7 mouse cellular contexts compared by ENCODE assay signal in genomic region chr4:141546334-141547200, GRCm38 (mm10). TPM values are rescaled to one million over a fixed set of nuclear protein-coding genes. Genes with fewer than 3 reads are reported as not detected.
A peak's percentile ranks its signal among the peaks of the same experiment; 100 is the strongest.
DNase-seq lines count a peak whose midpoint lies in the region; ATAC-seq lines count a peak whose summit lies in the region.

No protein-coding gene starts in this region.

- peak overlapping the region; percentile 79 for H3K4me3 ChIP-seq in limb, embryonic 10.5 days
- H3K4me3 ChIP-seq in midbrain, embryonic 12.5 days, result peak overlapping the region; percentile 77

- H3K27ac ChIP-seq in limb, embryonic 10.5 days, result peak overlapping the region; percentile 99
- peak overlapping the region; percentile 99 for H3K27ac ChIP-seq in midbrain, embryonic 12.5 days (replicated peaks)

- ATAC-seq in granulocyte monocyte progenitor cell, adult 5-6 weeks (replicated peaks; ENCODE audit: poor library complexity, severe bottlenecking), result peak; percentile 49
- peak; percentile 90 for ATAC-seq in midbrain, embryonic 12.5 days (ENCODE audit: low FRiP score, low read depth)

- no peaks in the 10 kb centered on the region for H3K36me3 ChIP-seq in limb, embryonic 10.5 days
- H3K36me3 ChIP-seq in midbrain, embryonic 12.5 days, result no peaks in the 10 kb centered on the region

- peaks cover 23% of the 10 kb centered on the region for H3K4me1 ChIP-seq in limb, embryonic 10.5 days
- H3K4me1 ChIP-seq in midbrain, embryonic 12.5 days, result peaks cover 33% of the 10 kb centered on the region

- peak overlapping the region; percentile 85 for H3K9ac ChIP-seq in midbrain, embryonic 12.5 days (replicated peaks)

- H3K9me3 ChIP-seq in limb, embryonic 10.5 days (replicated peaks), result no peaks in the 10 kb centered on the region
- H3K9me3 ChIP-seq in midbrain, embryonic 12.5 days, result no peaks in the 10 kb centered on the region

- peak overlapping the region; percentile 92 for H3K4me2 ChIP-seq in midbrain, embryonic 12.5 days (replicated peaks)

- DNase-seq in adrenal gland, adult 8-10 months, result peak; percentile 85
- peak; percentile 93 for DNase-seq in embryo, embryonic 9.5 days (ENCODE audit: extremely low spot score)
- peak; percentile 86 for DNase-seq in kidney, adult 11 months
- DNase-seq in limb, embryonic 10.5 days (ENCODE audit: low spot score), result peak; percentile 93
- DNase-seq in spleen, adult 12 weeks (ENCODE audit: low spot score), result peak; percentile 79

- WGBS in limb, embryonic 10.5 days, result under 1% methylated on average over 92 of the region's 98 CpGs
- under 1% methylated on average over 83 of the region's 98 CpGs for WGBS in midbrain, embryonic 12.5 days

- no peaks in the 10 kb centered on the region for H3K27me3 ChIP-seq in limb, embryonic 10.5 days (ENCODE audit: low read depth, poor library complexity, severe bottlenecking)
- no peaks in the 10 kb centered on the region for H3K27me3 ChIP-seq in midbrain, embryonic 12.5 days

RNA-seq across cellular contexts. Expression of gene Spen, which starts 8.2 kb away (rescaled TPM):
- total RNA-seq in adrenal gland, adult 8-10 months (2022), result 10 to 100 TPM; 53.0 to 94.3 (median 63.4) TPM
- 37.8 TPM in 2 replicates for total RNA-seq in granulocyte monocyte progenitor cell, adult 5-6 weeks (2014; fragmentation: Nextera tagmentation)
- total RNA-seq in granulocyte monocyte progenitor cell, adult 5-6 weeks (2017), result 21.4 and 25.5 TPM in 2 replicates
- 11.5 TPM in 2 replicates for polyA plus RNA-seq in limb, embryonic 10.5 days (2016; fragmentation: Nextera tagmentation; extraction: Ambion mirVana)
- 22.2 and 24.2 TPM in 2 replicates for polyA plus RNA-seq in midbrain, embryonic 12.5 days (2016; fragmentation: Nextera tagmentation; extraction: Ambion mirVana)

RNA-seq across cellular contexts. Expression of gene Fblim1, which starts 59.3 kb away (rescaled TPM):
- 10 to 100 TPM; 10.2 to 21.0 (median 17.6) TPM for total RNA-seq in adrenal gland, adult 8-10 months (2022)
- 0.11 and 0.36 TPM in 2 replicates for total RNA-seq in granulocyte monocyte progenitor cell, adult 5-6 weeks (2014; fragmentation: Nextera tagmentation)
- total RNA-seq in granulocyte monocyte progenitor cell, adult 5-6 weeks (2017), result not detected in 2 replicates
- polyA plus RNA-seq in limb, embryonic 10.5 days (2016; fragmentation: Nextera tagmentation; extraction: Ambion mirVana), result 58.6 and 77.7 TPM in 2 replicates
- polyA plus RNA-seq in midbrain, embryonic 12.5 days (2016; fragmentation: Nextera tagmentation; extraction: Ambion mirVana), result 22.2 and 28.7 TPM in 2 replicates

Comparison
In these comparisons a context has a peak if more than half of its experiments do, and no peak if none do; other contexts are left out.
1. Peak in every context shown above with its lines: DNase-seq, ATAC-seq, H3K4me3 ChIP-seq and H3K27ac ChIP-seq.
2. RNA of gene Fblim1, which starts 59.3 kb away (total RNA-seq): 10.2 to 21.0 TPM in adrenal gland, adult 8-10 months; 0.11 to 0.36 TPM in granulocyte monocyte progenitor cell, adult 5-6 weeks; every median in the first group is over 4 times any median in the second.